In genomic region chr5:90900147-90900546, GRCm38 (mm10) we compare ENCODE assay signal across 9 mouse cellular contexts. TPM values are rescaled to one million over a fixed set of nuclear protein-coding genes. Genes with fewer than 3 reads are reported as not detected.
DNase-seq lines count a peak whose midpoint lies in the region; ATAC-seq lines count a peak whose summit lies in the region.
"Had no signal": no experiment of that assay in that cellular context is flagged by ENCODE, and none has a peak within 500 bp of the region (broad histone marks: within the 10 kb centered on the region; RNA-seq: fewer than 3 reads in every experiment).

No protein-coding gene starts in this region.

- H3K4me2 ChIP-seq in neural tube, embryonic 15.5 days = no peak overlapping the region
- H3K4me2 ChIP-seq: heart, embryonic 13.5 days had no signal

- H3K27ac ChIP-seq in macrophage = peak overlapping the region; percentile 87
- no peak overlapping the region for H3K27ac ChIP-seq in neural tube, embryonic 15.5 days (replicated peaks)
- H3K27ac ChIP-seq: heart, embryonic 13.5 days had no signal

- no peak for ATAC-seq in neural tube, embryonic 15.5 days (ENCODE audit: low FRiP score)

- intact Hi-C loops in left cerebral cortex, postnatal 4 days (cut with DNase I) = loop anchor here (10.0 kb wide), 1 partner anchor 305 kb away; no protein-coding TSS in a partner anchor

- H3K9me3 ChIP-seq in neural tube, embryonic 15.5 days (replicated peaks) = no peaks in the 10 kb centered on the region
- H3K9me3 ChIP-seq: heart, embryonic 13.5 days had no signal

- H3K4me1 ChIP-seq in neural tube, embryonic 15.5 days = peaks cover 10% of the 10 kb centered on the region

- H3K27me3 ChIP-seq in neural tube, embryonic 15.5 days (replicated peaks) = peaks cover 11% of the 10 kb centered on the region; the same call in 1 of the 2 replicates

- H3K4me3 ChIP-seq in macrophage (ENCODE audit: inconsistent target) = no peak overlapping the region
- no peak overlapping the region for H3K4me3 ChIP-seq in neural tube, embryonic 15.5 days (replicated peaks)
- H3K4me3 ChIP-seq: heart, embryonic 13.5 days had no signal

- 31% methylated on average over 7 of the region's 7 CpGs for WGBS in macrophage (ENCODE audit: missing documents)
- WGBS in neural tube, embryonic 15.5 days = 45% methylated on average over 7 of the region's 7 CpGs

- no peaks in the 10 kb centered on the region for H3K79me2 ChIP-seq in macrophage (ENCODE audit: inconsistent target)

- no peaks in the 10 kb centered on the region for H3K36me3 ChIP-seq in macrophage (ENCODE audit: inconsistent target)
- no peaks in the 10 kb centered on the region for H3K36me3 ChIP-seq in neural tube, embryonic 15.5 days
- H3K36me3 ChIP-seq: heart, embryonic 13.5 days had no signal

- no peak overlapping the region for H3K9ac ChIP-seq in neural tube, embryonic 15.5 days (replicated peaks)
- H3K9ac ChIP-seq: heart, embryonic 13.5 days had no signal

- peak; percentile 64 for DNase-seq in left cerebral cortex, postnatal 4 days
- no peak for DNase-seq in left cerebral cortex, adult 8-10 months (ENCODE audit: low spot score in 2 of 2)
- DNase-seq in adrenal gland, postnatal 36 days = peak; percentile 71 to 80
- peak; percentile 63 to 69 for DNase-seq in heart, adult 9 months (ENCODE audit: low spot score in 2 of 2)
- DNase-seq in left cerebral cortex, adult 18-20 months (ENCODE audit: low spot score in 2 of 2) = no peak
- DNase-seq in spleen, postnatal 14 days (ENCODE audit: low spot score in 2 of 2) = no peak

RNA-seq across cellular contexts. Expression of gene Cxcl2, which starts 3.5 kb away (rescaled TPM):
- not detected for total RNA-seq in left cerebral cortex, postnatal 4 days (2021)
- total RNA-seq in left cerebral cortex, adult 8-10 months (2022) = not detected
- 1 to 10 TPM in 1 of 2 experiments, not detected in 1; 1.2 TPM for total RNA-seq in adrenal gland, postnatal 36 days (2021)
- 1,000 to 10,000 TPM in 11 of 26 experiments, 100 to 1,000 TPM in 8, 10 to 100 TPM in 6, 1 to 10 TPM in 1; 5.8 to 2,928 (median 757) TPM for total RNA-seq in macrophage (2018; cell fraction: chromatin; rRNA removed)
- 1,000 to 10,000 TPM in 9 of 26 experiments, 100 to 1,000 TPM in 11, 10 to 100 TPM in 5, 1 to 10 TPM in 1; 5.3 to 4,190 (median 395) TPM for total RNA-seq in macrophage (2018; cell fraction: cytosol; rRNA removed)
- 1,000 to 10,000 TPM in 15 of 26 experiments, 100 to 1,000 TPM in 8, 10 to 100 TPM in 3; 12.8 to 5,113 (median 1,577) TPM for total RNA-seq in macrophage (2018; cell fraction: nucleus; rRNA removed)
- 8.1 to 14.6 TPM (median 10.7 TPM) in 3 replicates for polyA plus RNA-seq in macrophage (2018)
- total RNA-seq in left cerebral cortex, adult 18-20 months (2021) = not detected
- not detected in 2 replicates for polyA plus RNA-seq in neural tube, embryonic 15.5 days (2015; fragmentation: Nextera tagmentation; extraction: Ambion mirVana)
- polyA plus RNA-seq: heart, embryonic 13.5 days had no signal

RNA-seq across cellular contexts. Expression of gene Cxcl1, which starts 9.1 kb away (rescaled TPM):
- total RNA-seq in left cerebral cortex, postnatal 4 days (2021) = under 1 TPM; 0.50 to 0.68 TPM
- total RNA-seq in left cerebral cortex, adult 8-10 months (2022) = under 1 TPM in 1 of 4 experiments, not detected in 3; 0.46 TPM
- total RNA-seq in adrenal gland, postnatal 36 days (2021) = under 1 TPM; 0.33 to 0.36 TPM
- 100 to 1,000 TPM in 11 of 26 experiments, 10 to 100 TPM in 10, 1 to 10 TPM in 5; 2.0 to 855 (median 64.8) TPM for total RNA-seq in macrophage (2018; cell fraction: chromatin; rRNA removed)
- total RNA-seq in macrophage (2018; cell fraction: cytosol; rRNA removed) = 1,000 to 10,000 TPM in 3 of 26 experiments, 100 to 1,000 TPM in 9, 10 to 100 TPM in 8, 1 to 10 TPM in 4, under 1 TPM in 2; 0.39 to 1,427 (median 89.6) TPM
- total RNA-seq in macrophage (2018; cell fraction: nucleus; rRNA removed) = 1,000 to 10,000 TPM in 3 of 26 experiments, 100 to 1,000 TPM in 16, 10 to 100 TPM in 3, 1 to 10 TPM in 4; 2.4 to 1,157 (median 196) TPM
- 2.8 to 6.2 TPM (median 2.9 TPM) in 3 replicates for polyA plus RNA-seq in macrophage (2018)
- not detected for total RNA-seq in left cerebral cortex, adult 18-20 months (2021)
- polyA plus RNA-seq in neural tube, embryonic 15.5 days (2015; fragmentation: Nextera tagmentation; extraction: Ambion mirVana) = 0.27 and 0.63 TPM in 2 replicates

RNA-seq across cellular contexts. Expression of gene Mthfd2l, which starts 30.8 kb away (rescaled TPM):
- total RNA-seq in left cerebral cortex, postnatal 4 days (2021) = 10 to 100 TPM; 28.8 to 29.2 TPM
- total RNA-seq in left cerebral cortex, adult 8-10 months (2022) = 10 to 100 TPM; 16.5 to 20.0 (median 18.4) TPM
- total RNA-seq in adrenal gland, postnatal 36 days (2021) = 10 to 100 TPM; 19.8 TPM
- 10 to 100 TPM; 10.7 to 37.7 (median 17.6) TPM for total RNA-seq in macrophage (2018; cell fraction: chromatin; rRNA removed)
- 1 to 10 TPM; 3.2 to 6.7 (median 4.1) TPM for total RNA-seq in macrophage (2018; cell fraction: cytosol; rRNA removed)
- total RNA-seq in macrophage (2018; cell fraction: nucleus; rRNA removed) = 10 to 100 TPM in 19 of 26 experiments, 1 to 10 TPM in 7; 6.3 to 47.7 (median 14.1) TPM
- 5.7 to 11.4 TPM (median 6.0 TPM) in 3 replicates for polyA plus RNA-seq in macrophage (2018)
- 10 to 100 TPM; 16.4 to 17.1 TPM for total RNA-seq in left cerebral cortex, adult 18-20 months (2021)
- 76.4 and 86.6 TPM in 2 replicates for polyA plus RNA-seq in neural tube, embryonic 15.5 days (2015; fragmentation: Nextera tagmentation; extraction: Ambion mirVana)

Comparison
In these comparisons a context has a peak if more than half of its experiments do, and no peak if none do; other contexts are left out.
1. DNase-seq: peak in left cerebral cortex, postnatal 4 days (single experiment), adrenal gland, postnatal 36 days (2 of 2) and heart, adult 9 months (2 of 2); none in left cerebral cortex, adult 8-10 months (0 of 2), left cerebral cortex, adult 18-20 months (0 of 2) and spleen, postnatal 14 days (0 of 2).